Mouse (Mus musculus): ENCODE measurements around the gene Olfr332. TPM values are rescaled to one million over a fixed set of nuclear protein-coding genes. Genes with fewer than 3 reads are reported as not detected.

Olfr332 gene
- total and polyA plus RNA-seq, 2 experiments from 2014 or later, result not detected

DNA sequence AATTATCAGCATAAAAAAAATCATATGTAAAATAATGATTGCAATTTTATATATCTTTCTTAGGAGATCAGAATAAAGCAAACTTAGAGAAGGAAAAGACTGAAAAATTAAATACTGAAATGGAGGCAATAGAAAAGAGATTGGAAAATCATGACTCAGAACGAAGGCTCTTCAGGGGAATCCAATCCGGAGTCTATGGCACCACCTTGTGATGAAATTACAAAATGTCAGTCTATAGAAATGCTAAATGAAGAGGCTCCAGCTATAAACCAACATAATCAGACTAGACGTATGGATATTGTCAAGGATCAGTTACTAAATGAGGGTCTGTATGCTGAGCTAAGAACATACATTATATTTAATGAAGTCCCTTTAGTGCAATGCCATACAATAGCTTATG lies 6.9 kb upstream of the Olfr332 start:
- Histone ChIP-seq H3K9me3 (replicated peaks; ENCODE audit: control insufficient read depth, low read length) (no peaks in the 10 kb centered on the region), H3K27me3 (ENCODE audit: control insufficient read depth, insufficient read depth, low read length) (0 out of 2 replicates have a peak, but pooled peaks cover 3% of the 10 kb centered on the region), H3K4me3 (ENCODE audit: low read depth, low read length) (no peak overlapping the region), H3K9ac (replicated peaks; ENCODE audit: low read depth, low read length) (no peak overlapping the region), H3K4me1 (ENCODE audit: control insufficient read depth, insufficient read depth) (no peaks in the 10 kb centered on the region), H3K36me3 (replicated peaks; ENCODE audit: control insufficient read depth, insufficient read depth, low read length) (no peaks in the 10 kb centered on the region), H3K27ac (ENCODE audit: low read depth) (no peak overlapping the region), H3K4me2 (ENCODE audit: low read depth, low read length) (no peak overlapping the region)
- WGBS, result 51% methylated on average over 3 of the region's 3 CpGs
- TF ChIP-seq EP300 (IDR thresholded peaks at IDR 0.05; ENCODE audit: low read depth), result no peak
- peak; percentile 43 for TF ChIP-seq CTCF (IDR thresholded peaks at IDR 0.05; ENCODE audit: low read depth)
- DNase-seq (ENCODE audit: low spot score) (peak; percentile 13), ATAC-seq (ENCODE audit: insufficient read depth, low read depth) (no peak)

DNA sequence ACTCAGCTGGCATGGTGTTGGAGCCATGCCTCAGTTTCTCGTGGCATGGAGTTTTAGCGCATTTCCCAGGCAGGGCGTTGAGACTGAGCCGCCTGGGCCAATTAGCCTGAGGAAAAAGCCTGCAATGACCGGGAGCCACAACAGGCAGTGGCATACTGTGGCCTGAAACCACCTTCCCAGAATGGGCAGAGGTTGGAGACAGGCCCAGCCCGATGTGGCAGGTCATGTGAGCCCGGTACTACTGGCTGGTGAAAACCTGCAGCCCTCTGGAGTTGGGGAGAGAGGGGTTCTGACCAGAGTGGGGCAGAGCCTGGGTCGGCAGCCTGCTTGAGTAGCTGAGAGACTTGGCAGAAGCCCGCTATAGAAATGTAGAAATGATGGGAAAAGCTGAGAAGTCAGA lies 6.4 kb upstream of the Olfr332 start:
- Histone ChIP-seq H3K36me3 (replicated peaks; ENCODE audit: control insufficient read depth, insufficient read depth, low read length) (no peaks in the 10 kb centered on the region), H3K4me3 (ENCODE audit: low read depth, low read length) (no peak overlapping the region), H3K27me3 (ENCODE audit: control insufficient read depth, insufficient read depth, low read length) (0 out of 2 replicates have a peak, but pooled peaks cover 3% of the 10 kb centered on the region), H3K27ac (ENCODE audit: low read depth) (no peak overlapping the region), H3K4me1 (ENCODE audit: control insufficient read depth, insufficient read depth) (no peaks in the 10 kb centered on the region), H3K9ac (replicated peaks; ENCODE audit: low read depth, low read length) (no peak overlapping the region), H3K9me3 (replicated peaks; ENCODE audit: control insufficient read depth, low read length) (no peaks in the 10 kb centered on the region), H3K4me2 (ENCODE audit: low read depth, low read length) (no peak overlapping the region)
- ATAC-seq (ENCODE audit: insufficient read depth, low read depth) (no peak), DNase-seq (ENCODE audit: low spot score) (no peak)
- TF ChIP-seq EP300 (IDR thresholded peaks at IDR 0.05; ENCODE audit: low read depth) (no peak), CTCF (IDR thresholded peaks at IDR 0.05; ENCODE audit: low read depth) (no peak)
- WGBS, result 71% methylated on average over 9 of the region's 9 CpGs

GRCm38 (mm10) chr11:58462170-58462569 lies 30.2 kb downstream of the Olfr332 start, which contains the start of gene Olfr30:
Olfr30 (minus strand) TSS chr11:58462270.
- no peak for ATAC-seq (ENCODE audit: insufficient read depth, low read depth)
- H3K9me3 ChIP-seq (replicated peaks; ENCODE audit: control insufficient read depth, low read length), result no peaks in the 10 kb centered on the region

GRCm38 (mm10) chr11:58453592-58453991 lies 38.8 kb downstream of the Olfr332 start:
- DNase-seq (ENCODE audit: low spot score) (no peak), ATAC-seq (ENCODE audit: insufficient read depth, low read depth) (no peak)
- no peak overlapping the region for H3K4me2 ChIP-seq (ENCODE audit: low read depth, low read length)
- H3K27ac ChIP-seq (ENCODE audit: low read depth), result no peak overlapping the region
- H3K9me3 ChIP-seq (replicated peaks; ENCODE audit: control insufficient read depth, low read length), result 0 out of 2 replicates have a peak, but pooled peaks cover under 1% of the 10 kb centered on the region
- TF ChIP-seq EP300 (IDR thresholded peaks at IDR 0.05; ENCODE audit: low read depth) (no peak), CTCF (IDR thresholded peaks at IDR 0.05; ENCODE audit: low read depth) (no peak)
- 53% methylated on average over 4 of the region's 4 CpGs for whole genome bisulfite sequencing
- no peak overlapping the region for H3K9ac ChIP-seq (replicated peaks; ENCODE audit: low read depth, low read length)
- H3K4me3 ChIP-seq (ENCODE audit: low read depth, low read length), result no peak overlapping the region
- H3K27me3 ChIP-seq (ENCODE audit: control insufficient read depth, insufficient read depth, low read length), result no peaks in the 10 kb centered on the region
- no peaks in the 10 kb centered on the region for H3K4me1 ChIP-seq (ENCODE audit: control insufficient read depth, insufficient read depth)
- no peaks in the 10 kb centered on the region for H3K36me3 ChIP-seq (replicated peaks; ENCODE audit: control insufficient read depth, insufficient read depth, low read length)

More at GRCm38 (mm10) chr11:58462170-58462569, 30.2 kb downstream of the Olfr332 start, which contains the start of gene Olfr30:
- no peak within 1 kb of the TSS for H3K9ac ChIP-seq (replicated peaks; ENCODE audit: low read depth, low read length)
- no peaks in the 10 kb centered on the region for H3K27me3 ChIP-seq (ENCODE audit: control insufficient read depth, insufficient read depth, low read length)
- no peak for TF ChIP-seq CTCF (IDR thresholded peaks at IDR 0.05; ENCODE audit: low read depth)
- TF ChIP-seq EP300 (IDR thresholded peaks at IDR 0.05; ENCODE audit: low read depth), result no peak
- H3K4me1 ChIP-seq (ENCODE audit: control insufficient read depth, insufficient read depth), result no peaks in the 10 kb centered on the region
- H3K4me2 ChIP-seq (ENCODE audit: low read depth, low read length), result no peak within 1 kb of the TSS
- H3K36me3 ChIP-seq (replicated peaks; ENCODE audit: control insufficient read depth, insufficient read depth, low read length), result no peaks in the 10 kb centered on the region
- no peak within 1 kb of the TSS for H3K27ac ChIP-seq (ENCODE audit: low read depth)
- H3K4me3 ChIP-seq (ENCODE audit: low read depth, low read length), result no peak within 1 kb of the TSS
- DNase-seq (ENCODE audit: low spot score), result no peak

DNA sequence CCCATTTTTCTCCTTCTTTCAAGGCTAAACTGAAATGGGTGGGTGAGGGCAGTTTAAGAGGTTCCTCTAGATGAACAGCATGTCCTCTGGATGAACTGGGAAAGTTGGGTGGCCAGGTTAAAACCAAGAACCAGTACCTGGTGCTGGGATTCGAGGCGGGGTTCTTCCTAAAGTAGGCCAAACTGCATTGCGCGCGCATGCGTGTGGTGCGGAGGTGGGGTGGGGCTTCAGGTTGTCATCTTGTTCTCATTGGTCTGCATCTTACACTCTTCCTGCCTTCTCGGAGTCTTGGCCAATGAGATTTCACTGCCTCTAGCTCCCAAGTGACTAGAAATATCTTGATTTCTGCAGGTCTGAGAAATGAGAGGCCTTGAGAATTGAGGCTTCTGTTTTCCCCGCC lies 39.6 kb downstream of the Olfr332 start, which contains the start of gene Lypd9:
Lypd9 (minus strand) TSS at position 165 of the 400 bp plus-strand sequence.
- Histone ChIP-seq H3K36me3 (replicated peaks; ENCODE audit: control insufficient read depth, insufficient read depth, low read length) (no peaks in the 10 kb centered on the region), H3K27ac (ENCODE audit: low read depth) (no peak within 1 kb of the TSS), H3K4me2 (ENCODE audit: low read depth, low read length) (no peak within 1 kb of the TSS), H3K4me3 (ENCODE audit: low read depth, low read length) (no peak within 1 kb of the TSS), H3K9me3 (replicated peaks; ENCODE audit: control insufficient read depth, low read length) (0 out of 2 replicates have a peak, but pooled peaks cover 7% of the 10 kb centered on the region), H3K9ac (replicated peaks; ENCODE audit: low read depth, low read length) (no peak within 1 kb of the TSS), H3K4me1 (ENCODE audit: control insufficient read depth, insufficient read depth) (no peaks in the 10 kb centered on the region), H3K27me3 (ENCODE audit: control insufficient read depth, insufficient read depth, low read length) (no peaks in the 10 kb centered on the region)
- DNase-seq (ENCODE audit: low spot score) (no peak), ATAC-seq (ENCODE audit: insufficient read depth, low read depth) (no peak)
- TF ChIP-seq EP300 (IDR thresholded peaks at IDR 0.05; ENCODE audit: low read depth) (no peak), CTCF (IDR thresholded peaks at IDR 0.05; ENCODE audit: low read depth) (no peak)
- whole genome bisulfite sequencing, result 96% methylated on average over 9 of the region's 9 CpGs

Other genes starting within 250 kb of the Olfr332 start
- gene 4930438A08Rik, start 217.8 kb downstream of the Olfr332 start, total RNA-seq (2014; rRNA removed; ENCODE audit: low replicate concordance), result not detected in 2 replicates
- gene 4930438A08Rik, start 217.8 kb downstream of the Olfr332 start, polyA plus RNA-seq (2015; fragmentation: Nextera tagmentation; extraction: Ambion mirVana), result not detected in 2 replicates
- 8.2 and 12.6 TPM in 2 replicates for gene Zfp692, start 185.5 kb downstream of the Olfr332 start, total RNA-seq (2014; rRNA removed; ENCODE audit: low replicate concordance)
- 4.9 and 5.0 TPM in 2 replicates for gene Zfp692, start 185.5 kb downstream of the Olfr332 start, polyA plus RNA-seq (2015; fragmentation: Nextera tagmentation; extraction: Ambion mirVana)
- 31.4 and 62.4 TPM in 2 replicates for gene Zfp672, start 162.2 kb downstream of the Olfr332 start, total RNA-seq (2014; rRNA removed; ENCODE audit: low replicate concordance)
- gene Zfp672, start 162.2 kb downstream of the Olfr332 start, polyA plus RNA-seq (2015; fragmentation: Nextera tagmentation; extraction: Ambion mirVana), result 53.5 and 60.8 TPM in 2 replicates
- gene Sh3bp5l, start 161.8 kb downstream of the Olfr332 start, total RNA-seq (2014; rRNA removed; ENCODE audit: low replicate concordance), result 30.2 and 42.9 TPM in 2 replicates
- 28.2 and 29.5 TPM in 2 replicates for gene Sh3bp5l, start 161.8 kb downstream of the Olfr332 start, polyA plus RNA-seq (2015; fragmentation: Nextera tagmentation; extraction: Ambion mirVana)
- not detected in 2 replicates for gene Lypd8, start 113.5 kb downstream of the Olfr332 start, total RNA-seq (2014; rRNA removed; ENCODE audit: low replicate concordance)
- gene Lypd8, start 113.5 kb downstream of the Olfr332 start, polyA plus RNA-seq (2015; fragmentation: Nextera tagmentation; extraction: Ambion mirVana), result 0.12 TPM in 1 of 2 replicates, not detected in the other
- gene 1810065E05Rik, start 71.4 kb downstream of the Olfr332 start, total RNA-seq (2014; rRNA removed; ENCODE audit: low replicate concordance), result not detected in 2 replicates
- gene 1810065E05Rik, start 71.4 kb downstream of the Olfr332 start, polyA plus RNA-seq (2015; fragmentation: Nextera tagmentation; extraction: Ambion mirVana), result not detected in 2 replicates
- not detected in 2 replicates for gene Gm12253, start 60.0 kb downstream of the Olfr332 start, total RNA-seq (2014; rRNA removed; ENCODE audit: low replicate concordance)
- not detected in 2 replicates for gene Gm12253, start 60.0 kb downstream of the Olfr332 start, polyA plus RNA-seq (2015; fragmentation: Nextera tagmentation; extraction: Ambion mirVana)
- not detected in 2 replicates for gene Lypd9, start 39.6 kb downstream of the Olfr332 start, total RNA-seq (2014; rRNA removed; ENCODE audit: low replicate concordance)
- not detected in 2 replicates for gene Lypd9, start 39.6 kb downstream of the Olfr332 start, polyA plus RNA-seq (2015; fragmentation: Nextera tagmentation; extraction: Ambion mirVana)
- gene Olfr30, start 30.3 kb downstream of the Olfr332 start, total RNA-seq (2014; rRNA removed; ENCODE audit: low replicate concordance), result not detected in 2 replicates
- not detected in 2 replicates for gene Olfr30, start 30.3 kb downstream of the Olfr332 start, polyA plus RNA-seq (2015; fragmentation: Nextera tagmentation; extraction: Ambion mirVana)
- not detected in 2 replicates for gene Olfr331, start 10.0 kb upstream of the Olfr332 start, total RNA-seq (2014; rRNA removed; ENCODE audit: low replicate concordance)
- not detected in 2 replicates for gene Olfr331, start 10.0 kb upstream of the Olfr332 start, polyA plus RNA-seq (2015; fragmentation: Nextera tagmentation; extraction: Ambion mirVana)
- gene Olfr330, start 42.3 kb upstream of the Olfr332 start, total RNA-seq (2014; rRNA removed; ENCODE audit: low replicate concordance), result not detected in 2 replicates
- gene Olfr330, start 42.3 kb upstream of the Olfr332 start, polyA plus RNA-seq (2015; fragmentation: Nextera tagmentation; extraction: Ambion mirVana), result not detected in 2 replicates
- gene Olfr329-ps, start 53.9 kb upstream of the Olfr332 start, total RNA-seq (2014; rRNA removed; ENCODE audit: low replicate concordance), result not detected in 2 replicates
- not detected in 2 replicates for gene Olfr329-ps, start 53.9 kb upstream of the Olfr332 start, polyA plus RNA-seq (2015; fragmentation: Nextera tagmentation; extraction: Ambion mirVana)
- not detected in 2 replicates for gene Olfr328, start 63.1 kb upstream of the Olfr332 start, total RNA-seq (2014; rRNA removed; ENCODE audit: low replicate concordance)
- not detected in 2 replicates for gene Olfr328, start 63.1 kb upstream of the Olfr332 start, polyA plus RNA-seq (2015; fragmentation: Nextera tagmentation; extraction: Ambion mirVana)
- not detected in 2 replicates for gene Olfr224, start 78.0 kb upstream of the Olfr332 start, total RNA-seq (2014; rRNA removed; ENCODE audit: low replicate concordance)
- not detected in 2 replicates for gene Olfr224, start 78.0 kb upstream of the Olfr332 start, polyA plus RNA-seq (2015; fragmentation: Nextera tagmentation; extraction: Ambion mirVana)
- gene Olfr325, start 85.2 kb upstream of the Olfr332 start, total RNA-seq (2014; rRNA removed; ENCODE audit: low replicate concordance), result not detected in 2 replicates
- gene Olfr325, start 85.2 kb upstream of the Olfr332 start, polyA plus RNA-seq (2015; fragmentation: Nextera tagmentation; extraction: Ambion mirVana), result not detected in 2 replicates
- gene Olfr324, start 102.6 kb upstream of the Olfr332 start, total RNA-seq (2014; rRNA removed; ENCODE audit: low replicate concordance), result not detected in 2 replicates
- not detected in 2 replicates for gene Olfr324, start 102.6 kb upstream of the Olfr332 start, polyA plus RNA-seq (2015; fragmentation: Nextera tagmentation; extraction: Ambion mirVana)
- not detected in 2 replicates for gene 2210407C18Rik, start 123.5 kb upstream of the Olfr332 start, total RNA-seq (2014; rRNA removed; ENCODE audit: low replicate concordance)
- gene 2210407C18Rik, start 123.5 kb upstream of the Olfr332 start, polyA plus RNA-seq (2015; fragmentation: Nextera tagmentation; extraction: Ambion mirVana), result not detected in 2 replicates
- not detected in 2 replicates for gene Olfr323, start 137.9 kb upstream of the Olfr332 start, total RNA-seq (2014; rRNA removed; ENCODE audit: low replicate concordance)
- gene Olfr323, start 137.9 kb upstream of the Olfr332 start, polyA plus RNA-seq (2015; fragmentation: Nextera tagmentation; extraction: Ambion mirVana), result not detected in 2 replicates
- not detected in 2 replicates for gene Trim58, start 147.9 kb upstream of the Olfr332 start, total RNA-seq (2014; rRNA removed; ENCODE audit: low replicate concordance)
- gene Trim58, start 147.9 kb upstream of the Olfr332 start, polyA plus RNA-seq (2015; fragmentation: Nextera tagmentation; extraction: Ambion mirVana), result 0.05 TPM in 1 of 2 replicates, not detected in the other
- gene Olfr322, start 166.2 kb upstream of the Olfr332 start, total RNA-seq (2014; rRNA removed; ENCODE audit: low replicate concordance), result not detected in 2 replicates
- gene Olfr322, start 166.2 kb upstream of the Olfr332 start, polyA plus RNA-seq (2015; fragmentation: Nextera tagmentation; extraction: Ambion mirVana), result not detected in 2 replicates
- not detected in 2 replicates for gene Olfr320, start 188.5 kb upstream of the Olfr332 start, total RNA-seq (2014; rRNA removed; ENCODE audit: low replicate concordance)
- gene Olfr320, start 188.5 kb upstream of the Olfr332 start, polyA plus RNA-seq (2015; fragmentation: Nextera tagmentation; extraction: Ambion mirVana), result not detected in 2 replicates
- not detected in 2 replicates for gene Olfr319, start 206.6 kb upstream of the Olfr332 start, total RNA-seq (2014; rRNA removed; ENCODE audit: low replicate concordance)
- gene Olfr319, start 206.6 kb upstream of the Olfr332 start, polyA plus RNA-seq (2015; fragmentation: Nextera tagmentation; extraction: Ambion mirVana), result not detected in 2 replicates
- not detected in 2 replicates for gene Olfr318, start 231.5 kb upstream of the Olfr332 start, total RNA-seq (2014; rRNA removed; ENCODE audit: low replicate concordance)
- gene Olfr318, start 231.5 kb upstream of the Olfr332 start, polyA plus RNA-seq (2015; fragmentation: Nextera tagmentation; extraction: Ambion mirVana), result not detected in 2 replicates
- not detected in 2 replicates for gene Olfr317, start 246.7 kb upstream of the Olfr332 start, total RNA-seq (2014; rRNA removed; ENCODE audit: low replicate concordance)
- not detected in 2 replicates for gene Olfr317, start 246.7 kb upstream of the Olfr332 start, polyA plus RNA-seq (2015; fragmentation: Nextera tagmentation; extraction: Ambion mirVana)

All from heart, postnatal 0 days (tissue).